Mouse (Mus musculus) midbrain, embryonic 14.5 days (tissue): ENCODE measurements around the gene Gfra1. TPM values are rescaled to one million over a fixed set of nuclear protein-coding genes. Genes with fewer than 3 reads are reported as not detected.

ENCODE experiments used
- ATAC-seq: fragments of 200-750 bp; cut with Nextera tagmentation; 2 replicates; pipeline ENCODE4 v1.8.0; 2017; ENCODE audit warnings: moderate number of reproducible peaks, moderate library complexity; ENCODE audit not compliant: low FRiP score, low TSS enrichment
- DNase-seq: peaks from one replicate; pipeline ENCODE4 v3.0.0-alpha.2; 2015
- H3K27ac ChIP-seq: fragments of 300-500 bp; sonication (generic); replicated peaks from 2 replicates; pipeline ENCODE4 v1.5.1; 2014; ENCODE audit warnings: mild to moderate bottlenecking, low read depth, low read length, moderate library complexity
- H3K27me3 ChIP-seq: fragments of 300-500 bp; sonication (generic); 2 replicates; pipeline ENCODE4 v1.6.1; 2014; ENCODE audit warnings: low read length, control low read depth, mixed read lengths; ENCODE audit not compliant: control insufficient read depth, insufficient read depth
- H3K36me3 ChIP-seq: fragments of 300-500 bp; sonication (generic); 2 replicates; pipeline ENCODE4 v1.6.1; 2014; ENCODE audit warnings: low read length, control low read depth; ENCODE audit not compliant: control insufficient read depth, insufficient read depth
- H3K4me1 ChIP-seq: fragments of 300-500 bp; sonication (generic); 2 replicates; pipeline ENCODE4 v1.6.1; 2014; ENCODE audit warnings: mild to moderate bottlenecking, antibody characterized with exemption, low read length, control low read depth; ENCODE audit not compliant: control insufficient read depth, insufficient read depth
- H3K4me2 ChIP-seq: fragments of 300-500 bp; sonication (generic); 2 replicates; pipeline ENCODE4 v1.6.1; 2014; ENCODE audit warnings: mild to moderate bottlenecking, low read length, moderate library complexity
- H3K4me3 ChIP-seq: fragments of 300-500 bp; sonication (generic); replicated peaks from 2 replicates; pipeline ENCODE4 v1.5.1; 2014; ENCODE audit warnings: low read depth, low read length
- H3K9ac ChIP-seq: fragments of 300-500 bp; sonication (generic); replicated peaks from 2 replicates; pipeline ENCODE4 v1.6.1; 2014; ENCODE audit warnings: mild to moderate bottlenecking, low read length, moderate library complexity
- H3K9me3 ChIP-seq: fragments of 300-500 bp; sonication (generic); 2 replicates; pipeline ENCODE4 v1.6.1; 2016; ENCODE audit warnings: low read length, control low read depth, mixed read lengths; ENCODE audit not compliant: control insufficient read depth
- WGBS: fragments of 180-500 bp; shearing (Covaris S2); extraction: QIAGEN DNeasy Blood & Tissue Kit; methylation state at CpG from one replicate; pipeline ENCODE4 v1.1.7; 2014; 5-methylcytosine and 5-hydroxymethylcytosine counted together
- polyA plus RNA-seq: library from polyadenylated mRNA; unstranded; fragments of >200 nt; fragmentation: Nextera tagmentation; extraction: Ambion mirVana; gene quantifications from 2 replicates; pipeline ENCODE4 v1.2.1, GENCODE M21; 2014

Gene Gfra1
- polyA plus RNA-seq, 1 experiment from 2014 or later: 40.5 TPM

- Histone ChIP-seq H3K36me3 (no peaks in the 10 kb centered on the region), H3K27me3 (no peaks in the 10 kb centered on the region), H3K4me3 (no peak overlapping the region), H3K9ac (no peak overlapping the region), H3K9me3 (no peaks in the 10 kb centered on the region), H3K4me2 (no peak overlapping the region), H3K27ac (no peak overlapping the region), H3K4me1 (peaks cover 10% of the 10 kb centered on the region; the same call in 1 of the 2 replicates)
- WGBS: 65% methylated on average over 4 of the region's 4 CpGs
- DNase-seq (no peak), ATAC-seq (no peak)
These were observed 114.4 kb downstream of the Gfra1 start for GRCm38 (mm10) chr19:58341351-58341750.

GRCm38 (mm10) chr19:58340221-58340620 is 115.5 kb downstream of the Gfra1 start:
- WGBS: 75% methylated on average over 8 of the region's 8 CpGs
- no peak overlapping the region for H3K27ac ChIP-seq
- H3K36me3 ChIP-seq: no peaks in the 10 kb centered on the region

GRCm38 (mm10) chr19:58336802-58337201 is 118.9 kb downstream of the Gfra1 start:
- Histone ChIP-seq H3K4me1 (peaks cover 10% of the 10 kb centered on the region; the same call in 1 of the 2 replicates), H3K27me3 (no peaks in the 10 kb centered on the region), H3K36me3 (no peaks in the 10 kb centered on the region), H3K9ac (no peak overlapping the region), H3K9me3 (no peaks in the 10 kb centered on the region), H3K4me3 (no peak overlapping the region), H3K27ac (no peak overlapping the region), H3K4me2 (no peak overlapping the region)
- ATAC-seq: no peak
- no peak for DNase-seq
- 76% methylated on average over 6 of the region's 6 CpGs for WGBS

More at GRCm38 (mm10) chr19:58340221-58340620, 115.5 kb downstream of the Gfra1 start:
- H3K4me2 ChIP-seq: no peak overlapping the region
- H3K27me3 ChIP-seq: no peaks in the 10 kb centered on the region
- H3K4me1 ChIP-seq: peaks cover 13% of the 10 kb centered on the region; the same call in 1 of the 2 replicates
- ATAC-seq (no peak), DNase-seq (no peak)
- no peaks in the 10 kb centered on the region for H3K9me3 ChIP-seq
- H3K9ac ChIP-seq: no peak overlapping the region
- no peak overlapping the region for H3K4me3 ChIP-seq

- Histone ChIP-seq H3K4me2 (no peak overlapping the region), H3K36me3 (no peaks in the 10 kb centered on the region), H3K9me3 (no peaks in the 10 kb centered on the region), H3K9ac (no peak overlapping the region; the same call in 1 of the 2 replicates), H3K27me3 (no peaks in the 10 kb centered on the region), H3K4me1 (peaks cover 10% of the 10 kb centered on the region; the same call in 1 of the 2 replicates), H3K4me3 (no peak overlapping the region), H3K27ac (no peak overlapping the region)
- no peak for ATAC-seq
- DNase-seq: no peak
- WGBS: 38% methylated on average over 12 of the region's 12 CpGs
These were observed 119.9 kb downstream of the Gfra1 start for GRCm38 (mm10) chr19:58335585-58336530.

DNA sequence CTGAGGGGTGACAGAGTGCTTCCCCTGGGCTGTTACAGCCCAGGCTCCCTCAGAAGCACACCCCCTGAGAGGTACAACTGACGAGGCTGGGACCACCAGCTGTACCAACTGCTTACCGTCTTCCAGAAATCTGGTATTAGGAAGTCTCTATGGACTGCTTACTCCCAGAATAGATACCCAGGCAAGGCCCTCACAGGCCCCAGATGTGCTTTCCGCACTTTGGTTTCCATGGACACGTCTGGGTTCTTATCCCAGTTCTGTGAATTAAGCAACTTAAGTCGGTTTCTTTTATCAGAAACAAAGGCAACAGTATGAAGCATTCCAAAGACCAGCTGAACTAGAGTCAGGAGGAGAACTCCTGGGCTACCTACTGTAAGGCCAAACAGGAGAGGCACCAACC is 126.4 kb downstream of the Gfra1 start:
- H3K27me3 ChIP-seq: no peaks in the 10 kb centered on the region
- no peak overlapping the region for H3K4me2 ChIP-seq
- no peak overlapping the region for H3K4me3 ChIP-seq
- H3K9me3 ChIP-seq: no peaks in the 10 kb centered on the region
- peaks cover 28% of the 10 kb centered on the region for H3K4me1 ChIP-seq
- ATAC-seq: no peak
- 14% methylated on average over 5 of the region's 5 CpGs for WGBS
- no peak overlapping the region for H3K9ac ChIP-seq
- DNase-seq: peak; percentile 37
- H3K27ac ChIP-seq: peak overlapping the region; percentile 39; the same call in 1 of the 2 replicates
- H3K36me3 ChIP-seq: no peaks in the 10 kb centered on the region

GRCm38 (mm10) chr19:58328014-58328413 is 127.7 kb downstream of the Gfra1 start:
- ATAC-seq: no peak

GRCm38 (mm10) chr19:58316474-58316873 is 139.2 kb downstream of the Gfra1 start:
- Histone ChIP-seq H3K9me3 (no peaks in the 10 kb centered on the region; the same call in 1 of the 2 replicates), H3K27me3 (no peaks in the 10 kb centered on the region), H3K27ac (no peak overlapping the region), H3K9ac (no peak overlapping the region), H3K36me3 (no peaks in the 10 kb centered on the region), H3K4me1 (0 out of 2 replicates have a peak, but pooled peaks cover under 1% of the 10 kb centered on the region), H3K4me2 (no peak overlapping the region), H3K4me3 (no peak overlapping the region)
- WGBS: 82% methylated on average over 5 of the region's 5 CpGs
- DNase-seq: peak; percentile 40
- no peak for ATAC-seq

More at GRCm38 (mm10) chr19:58328014-58328413, 127.7 kb downstream of the Gfra1 start:
- H3K9me3 ChIP-seq: no peaks in the 10 kb centered on the region
- 30% methylated on average over 5 of the region's 5 CpGs for WGBS
- H3K27ac ChIP-seq: peak overlapping the region; percentile 64
- no peak overlapping the region for H3K4me2 ChIP-seq
- peak; percentile 59 for DNase-seq
- no peaks in the 10 kb centered on the region for H3K27me3 ChIP-seq
- H3K4me3 ChIP-seq: no peak overlapping the region
- H3K9ac ChIP-seq: peak overlapping the region; percentile 24; the same call in 1 of the 2 replicates
- H3K4me1 ChIP-seq: peaks cover 28% of the 10 kb centered on the region
- H3K36me3 ChIP-seq: no peaks in the 10 kb centered on the region

DNA sequence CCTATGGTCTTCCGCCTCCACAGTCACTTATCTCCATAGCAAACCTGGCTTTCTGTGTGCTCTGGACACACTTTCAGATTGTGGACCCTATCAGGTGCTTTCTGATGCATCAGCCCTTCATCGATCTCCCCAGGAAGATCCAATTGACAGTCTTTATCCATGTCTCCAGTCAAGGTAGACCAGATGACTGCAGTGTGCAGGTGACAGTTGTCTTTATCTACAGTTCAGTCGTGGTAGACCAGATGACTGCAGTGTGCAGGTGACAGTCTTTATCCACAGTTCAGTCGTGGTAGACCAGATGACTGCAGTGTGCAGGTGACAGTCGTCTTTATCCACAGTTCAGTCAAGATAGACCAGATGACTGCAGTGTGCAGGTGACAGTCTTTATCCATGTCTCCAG is 140.0 kb downstream of the Gfra1 start:
- no peaks in the 10 kb centered on the region; the same call in 1 of the 2 replicates for H3K9me3 ChIP-seq
- H3K27ac ChIP-seq: no peak overlapping the region
- 93% methylated on average over 5 of the region's 5 CpGs for WGBS
- H3K4me3 ChIP-seq: no peak overlapping the region
- ATAC-seq (no peak), DNase-seq (no peak)
- H3K27me3 ChIP-seq: no peaks in the 10 kb centered on the region
- no peaks in the 10 kb centered on the region for H3K36me3 ChIP-seq
- no peak overlapping the region for H3K4me2 ChIP-seq
- peaks cover 6% of the 10 kb centered on the region; the same call in 1 of the 2 replicates for H3K4me1 ChIP-seq
- no peak overlapping the region for H3K9ac ChIP-seq
